In genomic region chr1:85793208-85794105, GRCm38 (mm10) we compare ENCODE assay signal across 8 mouse cellular contexts. TPM values are rescaled to one million over a fixed set of nuclear protein-coding genes. Genes with fewer than 3 reads are reported as not detected.
DNase-seq lines count a peak whose midpoint lies in the region; ATAC-seq and TF ChIP-seq lines count a peak whose summit lies in the region.

Gene Cab39, plus strand, starts transcription at chr1:85793441.

- peak; percentile 92 for ATAC-seq in Patski
- peak; percentile 96 for ATAC-seq in hindbrain, embryonic 14.5 days (ENCODE audit: low FRiP score)

- WGBS in hindbrain, embryonic 14.5 days: under 1% methylated on average over 108 of the region's 118 CpGs

- in situ Hi-C loops in Patski (cut with MboI; ENCODE audit: low pct_unique_long_range_greater_than_20kb): no loop called here

- peak within 1 kb of the TSS; percentile 95 for H3K27ac ChIP-seq in hindbrain, embryonic 14.5 days

- no peak for TF ChIP-seq CTCF in Patski (IDR thresholded peaks at IDR 0.05)

- CTCF ChIA-PET in Patski (lab: Charles Lee): interaction anchor here (0.6 to 3.0 kb wide), 16 partner anchors 9 to 213 kb away, joined by 3 to 13 read pairs (median 4); no protein-coding TSS in a partner anchor

- peak; percentile 31 for DNase-seq in Patski (ENCODE audit: low read depth, low spot score)
- DNase-seq in cerebellum, postnatal 14 days: peak; percentile 90 to 94
- peak; percentile 78 to 79 for DNase-seq in frontal cortex, postnatal 25 days (ENCODE audit: low spot score in 2 of 2)
- DNase-seq in hindbrain, embryonic 14.5 days (ENCODE audit: low spot score): peak; percentile 95
- peak; percentile 88 to 89 for DNase-seq in layer of hippocampus, postnatal 36 days
- peak; percentile 87 for DNase-seq in lung, postnatal 36 days
- peak; percentile 93 for DNase-seq in retina, postnatal 1 day
- peak; percentile 77 to 85 for DNase-seq in urinary bladder, adult 18-20 months (ENCODE audit: low spot score in 2 of 2)

- peak within 1 kb of the TSS; percentile 98 for H3K4me3 ChIP-seq in hindbrain, embryonic 14.5 days (replicated peaks; ENCODE audit: low read length)

- peaks cover 16% of the 10 kb centered on the region for H3K4me1 ChIP-seq in hindbrain, embryonic 14.5 days (replicated peaks; ENCODE audit: control insufficient read depth, insufficient read depth, low read length)

- POLR2A ChIA-PET in Patski (lab: Charles Lee): interaction anchor here (1.3 to 1.4 kb wide), 2 partner anchors 50 to 57 kb away, joined by 3 read pairs; no protein-coding TSS in a partner anchor

- peaks cover 7% of the 10 kb centered on the region for H3K27me3 ChIP-seq in Patski
- no peaks in the 10 kb centered on the region for H3K27me3 ChIP-seq in hindbrain, embryonic 14.5 days (ENCODE audit: control insufficient read depth, insufficient read depth, low read length)

- H3K4me2 ChIP-seq in hindbrain, embryonic 14.5 days (replicated peaks): peak within 1 kb of the TSS; percentile 58

- H3K9ac ChIP-seq in hindbrain, embryonic 14.5 days: peak within 1 kb of the TSS; percentile 97

- no peaks in the 10 kb centered on the region; the same call in none of the 2 replicates for H3K36me3 ChIP-seq in hindbrain, embryonic 14.5 days (replicated peaks; ENCODE audit: control insufficient read depth, insufficient read depth)

- H3K9me3 ChIP-seq in hindbrain, embryonic 14.5 days (ENCODE audit: control insufficient read depth, low read length): no peaks in the 10 kb centered on the region

RNA-seq across cellular contexts. Expression of gene Cab39, which starts in this region (rescaled TPM):
- polyA plus RNA-seq in Patski (2021): 74.3 TPM
- 77.8 and 91.9 TPM in 2 replicates for polyA plus RNA-seq in hindbrain, embryonic 14.5 days (2014; fragmentation: Nextera tagmentation; extraction: Ambion mirVana)
- total RNA-seq in layer of hippocampus, postnatal 36 days (2021): 100 to 1,000 TPM; 142 to 153 TPM

Comparison
In these comparisons a context has a peak if more than half of its experiments do, and no peak if none do; other contexts are left out.
1. Peak in every context shown above with its lines: DNase-seq, ATAC-seq, H3K4me3 ChIP-seq and H3K27ac ChIP-seq.
2. DNase-seq: peak in every context shown above with its lines; median percentile 95 in hindbrain, embryonic 14.5 days; 93 in retina, postnatal 1 day; 92 in cerebellum, postnatal 14 days; 88 in layer of hippocampus, postnatal 36 days; 87 in lung, postnatal 36 days; 81 in urinary bladder, adult 18-20 months; 78 in frontal cortex, postnatal 25 days; 31 in Patski.